In genomic region chr16:5203668-5204433, GRCm38 (mm10) we compare ENCODE assay signal across 8 mouse cellular contexts. TPM values are rescaled to one million over a fixed set of nuclear protein-coding genes. Genes with fewer than 3 reads are reported as not detected.
A peak's percentile ranks its signal among the peaks of the same experiment; 100 is the strongest.
DNase-seq lines count a peak whose midpoint lies in the region; ATAC-seq and TF ChIP-seq lines count a peak whose summit lies in the region.

Gene Nagpa (minus strand): TSS chr16:5204012.

- peak within 1 kb of the TSS; percentile 74 for H3K9ac ChIP-seq in embryonic facial prominence, embryonic 13.5 days
- H3K9ac ChIP-seq in midbrain, embryonic 12.5 days (replicated peaks), result peak within 1 kb of the TSS; percentile 69

- peaks cover 15% of the 10 kb centered on the region for H3K27me3 ChIP-seq in embryonic facial prominence, embryonic 13.5 days
- H3K27me3 ChIP-seq in limb, embryonic 10.5 days (ENCODE audit: low read depth, poor library complexity, severe bottlenecking), result no peaks in the 10 kb centered on the region
- peaks cover 26% of the 10 kb centered on the region for H3K27me3 ChIP-seq in midbrain, embryonic 12.5 days
- H3K27me3 ChIP-seq in small intestine, adult 2 months (ENCODE audit: control insufficient read depth, insufficient read depth, low read length), result no peaks in the 10 kb centered on the region

- TF ChIP-seq POLR2A in small intestine, adult 2 months (IDR thresholded peaks at IDR 0.05; ENCODE audit: low read depth, low read length), result peak; percentile 43; the same call in 1 of the 2 replicates

- no peak within 1 kb of the TSS for H3K27ac ChIP-seq in embryonic facial prominence, embryonic 13.5 days
- peak within 1 kb of the TSS; percentile 75 for H3K27ac ChIP-seq in limb, embryonic 10.5 days
- no peak within 1 kb of the TSS for H3K27ac ChIP-seq in midbrain, embryonic 12.5 days (replicated peaks)
- H3K27ac ChIP-seq in small intestine, adult 2 months (ENCODE audit: insufficient read depth, low read depth, low read length), result peak within 1 kb of the TSS; percentile 1; the same call in 1 of the 2 replicates

- H3K4me2 ChIP-seq in embryonic facial prominence, embryonic 13.5 days, result peak within 1 kb of the TSS; percentile 93
- peak within 1 kb of the TSS; percentile 99 for H3K4me2 ChIP-seq in midbrain, embryonic 12.5 days (replicated peaks)

- ATAC-seq in embryonic facial prominence, embryonic 13.5 days (ENCODE audit: insufficient number of reproducible peaks, insufficient read depth, low FRiP score, low TSS enrichment, low read depth), result 0 out of 2 replicates have a peak, but pooled peaks have one; percentile 74
- ATAC-seq in midbrain, embryonic 12.5 days (ENCODE audit: low FRiP score, low read depth), result peak; percentile 90

- 5% methylated on average over 40 of the region's 40 CpGs for WGBS in embryonic facial prominence, embryonic 13.5 days
- 5% methylated on average over 40 of the region's 40 CpGs for WGBS in limb, embryonic 10.5 days
- WGBS in midbrain, embryonic 12.5 days, result 4% methylated on average over 40 of the region's 40 CpGs
- 3% methylated on average over 40 of the region's 40 CpGs for WGBS in small intestine, adult 2 months

- peak; percentile 89 for DNase-seq in 416B (ENCODE audit: low read depth)
- DNase-seq in adrenal gland, postnatal 4 days (ENCODE audit: low spot score in 2 of 2), result peak; percentile 64 to 66
- peak; percentile 84 to 90 for DNase-seq in heart, adult 18-20 months
- peak; percentile 85 for DNase-seq in kidney, adult 18-20 months
- DNase-seq in limb, embryonic 10.5 days (ENCODE audit: low spot score), result peak; percentile 93

- peaks cover 13% of the 10 kb centered on the region; the same call in 1 of the 2 replicates for H3K36me3 ChIP-seq in embryonic facial prominence, embryonic 13.5 days
- 0 out of 2 replicates have a peak, but pooled peaks cover 5% of the 10 kb centered on the region for H3K36me3 ChIP-seq in limb, embryonic 10.5 days
- H3K36me3 ChIP-seq in midbrain, embryonic 12.5 days, result peaks cover 5% of the 10 kb centered on the region; the same call in 1 of the 2 replicates
- H3K36me3 ChIP-seq in small intestine, adult 2 months (ENCODE audit: control insufficient read depth, insufficient read depth, low read length), result peaks cover 15% of the 10 kb centered on the region; the same call in 1 of the 2 replicates

- H3K9me3 ChIP-seq in embryonic facial prominence, embryonic 13.5 days, result no peaks in the 10 kb centered on the region
- H3K9me3 ChIP-seq in limb, embryonic 10.5 days (replicated peaks), result no peaks in the 10 kb centered on the region
- H3K9me3 ChIP-seq in midbrain, embryonic 12.5 days, result no peaks in the 10 kb centered on the region

- peak within 1 kb of the TSS; percentile 90 for H3K4me3 ChIP-seq in embryonic facial prominence, embryonic 13.5 days
- H3K4me3 ChIP-seq in limb, embryonic 10.5 days, result peak within 1 kb of the TSS; percentile 76
- H3K4me3 ChIP-seq in midbrain, embryonic 12.5 days, result peak within 1 kb of the TSS; percentile 88
- peak within 1 kb of the TSS; percentile 73 for H3K4me3 ChIP-seq in small intestine, adult 2 months (ENCODE audit: low read depth, low read length)

- peaks cover 11% of the 10 kb centered on the region for H3K4me1 ChIP-seq in embryonic facial prominence, embryonic 13.5 days
- peaks cover 14% of the 10 kb centered on the region for H3K4me1 ChIP-seq in limb, embryonic 10.5 days
- H3K4me1 ChIP-seq in midbrain, embryonic 12.5 days, result peaks cover 12% of the 10 kb centered on the region
- H3K4me1 ChIP-seq in small intestine, adult 2 months (ENCODE audit: control insufficient read depth, insufficient read depth, insufficient read length, low read length), result 0 out of 2 replicates have a peak, but pooled peaks cover 4% of the 10 kb centered on the region

- TF ChIP-seq CTCF in small intestine, adult 2 months (IDR thresholded peaks at IDR 0.05; ENCODE audit: extremely low read depth, insufficient read length, insufficient replicate concordance, low read depth, low read length), result no peak

RNA-seq across cellular contexts. Expression of gene Nagpa, which starts in this region (rescaled TPM):
- total RNA-seq in adrenal gland, postnatal 4 days (2021), result 10 to 100 TPM; 23.0 to 25.2 TPM
- polyA plus RNA-seq in embryonic facial prominence, embryonic 13.5 days (2015; fragmentation: Nextera tagmentation; extraction: Ambion mirVana), result 16.7 and 17.9 TPM in 2 replicates
- total RNA-seq in heart, adult 18-20 months (2021), result 10 to 100 TPM; 12.0 to 14.5 TPM
- polyA plus RNA-seq in limb, embryonic 10.5 days (2016; fragmentation: Nextera tagmentation; extraction: Ambion mirVana), result 16.9 and 19.5 TPM in 2 replicates
- polyA plus RNA-seq in midbrain, embryonic 12.5 days (2016; fragmentation: Nextera tagmentation; extraction: Ambion mirVana), result 11.2 and 12.9 TPM in 2 replicates
- polyA plus RNA-seq in small intestine, adult 2 months (2012; rRNA removed), result 25.9 and 38.8 TPM in 2 replicates

Comparison
In these comparisons a context has a peak if more than half of its experiments do, and no peak if none do; other contexts are left out.
1. H3K27ac ChIP-seq: peak in limb, embryonic 10.5 days (single experiment) and small intestine, adult 2 months (single experiment); none in embryonic facial prominence, embryonic 13.5 days (single experiment) and midbrain, embryonic 12.5 days (single experiment).
2. Peak in every context shown above with its lines, with median percentiles within 50 percentile points of each other: DNase-seq and H3K4me3 ChIP-seq.